ENCODE assay signal across 8 mouse cellular contexts in the genomic region with DNA sequence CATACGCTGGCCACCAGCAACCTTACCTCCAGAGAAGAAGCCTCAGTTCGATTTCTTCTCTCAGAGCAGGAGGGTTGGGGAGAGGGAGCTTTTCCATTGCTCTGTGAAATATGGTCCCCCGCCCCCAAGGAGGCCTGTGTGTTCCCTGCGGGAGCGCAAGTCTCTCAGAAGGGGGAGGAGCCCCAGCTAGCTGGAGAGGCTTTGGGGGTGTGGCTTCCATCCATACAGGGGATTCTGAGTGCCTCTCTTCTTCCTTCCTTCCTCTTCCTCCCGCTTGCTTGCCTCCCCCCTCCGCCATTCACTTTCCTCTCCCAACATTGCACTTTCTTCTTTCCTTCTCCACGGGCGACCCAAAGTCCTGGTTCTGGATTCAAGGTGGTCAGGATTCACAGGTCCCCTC.
DNase-seq lines count a peak whose midpoint lies in the region; ATAC-seq and TF ChIP-seq lines count a peak whose summit lies in the region.

No protein-coding gene starts in this region.

- no peak overlapping the region for H3K27ac ChIP-seq in forebrain, embryonic 16.5 days (ENCODE audit: low read length)
- H3K27ac ChIP-seq in kidney, embryonic 16.5 days (ENCODE audit: low read length): no peak overlapping the region

- H3K4me1 ChIP-seq in E14TG2a.4 (replicated peaks; ENCODE audit: low read depth, low read length): peaks cover 11% of the 10 kb centered on the region
- H3K4me1 ChIP-seq in forebrain, embryonic 16.5 days (replicated peaks; ENCODE audit: control insufficient read depth, insufficient read depth, low read length): peaks cover 10% of the 10 kb centered on the region
- H3K4me1 ChIP-seq in kidney, embryonic 16.5 days (ENCODE audit: insufficient read depth, low read length): peaks cover 14% of the 10 kb centered on the region

- ATAC-seq in forebrain, embryonic 16.5 days: peak; percentile 52
- ATAC-seq in kidney, embryonic 16.5 days (ENCODE audit: low FRiP score, low TSS enrichment): peak; percentile 16; the same call in 1 of the 2 replicates
- no peak for ATAC-seq in monocyte, adult 5-6 weeks (replicated peaks; ENCODE audit: insufficient number of reproducible peaks, low FRiP score, low TSS enrichment, poor library complexity, severe bottlenecking)

- no peak for TF ChIP-seq CTCF in E14TG2a.4 (conservative IDR thresholded peaks at IDR 0.05; ENCODE audit: low read length)

- H3K4me2 ChIP-seq in forebrain, embryonic 16.5 days (ENCODE audit: low read length): peak overlapping the region; percentile 5; the same call in 1 of the 2 replicates
- H3K4me2 ChIP-seq in kidney, embryonic 16.5 days (replicated peaks; ENCODE audit: low read depth, low read length): no peak overlapping the region

- DNase-seq in gastrocnemius, postnatal 14 days: peak; percentile 11
- no peak for DNase-seq in gastrocnemius, adult 18-20 months (ENCODE audit: low spot score)
- DNase-seq in retina, embryonic 14.5 days (ENCODE audit: low spot score): peak; percentile 53
- DNase-seq in Muller cell, postnatal 12 days (ENCODE audit: inconsistent ontology term): no peak

- no peaks in the 10 kb centered on the region for H3K36me3 ChIP-seq in E14TG2a.4 (ENCODE audit: insufficient read depth, low read length)
- no peaks in the 10 kb centered on the region for H3K36me3 ChIP-seq in forebrain, embryonic 16.5 days (ENCODE audit: control insufficient read depth, insufficient read depth)
- peaks cover 41% of the 10 kb centered on the region for H3K36me3 ChIP-seq in kidney, embryonic 16.5 days (ENCODE audit: insufficient read depth, low read length)

- 0 out of 2 replicates have a peak overlapping the region, but pooled peaks have one; percentile 17 for H3K4me3 ChIP-seq in E14TG2a.4 (replicated peaks; ENCODE audit: low read length)
- H3K4me3 ChIP-seq in forebrain, embryonic 16.5 days (replicated peaks; ENCODE audit: low read length): no peak overlapping the region
- no peak overlapping the region for H3K4me3 ChIP-seq in kidney, embryonic 16.5 days (ENCODE audit: low read length)

- intact Hi-C loops in gastrocnemius, postnatal 14 days (cut with DNase I; ENCODE audit: low total_unique reads): no loop called here

- H3K27me3 ChIP-seq in E14TG2a.4 (ENCODE audit: insufficient read depth, low read length): peaks cover 14% of the 10 kb centered on the region
- H3K27me3 ChIP-seq in forebrain, embryonic 16.5 days (replicated peaks; ENCODE audit: control insufficient read depth, insufficient read depth, low read length): no peaks in the 10 kb centered on the region
- H3K27me3 ChIP-seq in kidney, embryonic 16.5 days (ENCODE audit: insufficient read depth, low read length): no peaks in the 10 kb centered on the region

- H3K9me3 ChIP-seq in E14TG2a.4 (ENCODE audit: low read length): no peaks in the 10 kb centered on the region
- no peaks in the 10 kb centered on the region for H3K9me3 ChIP-seq in forebrain, embryonic 16.5 days (ENCODE audit: control insufficient read depth, low read length)
- H3K9me3 ChIP-seq in kidney, embryonic 16.5 days (ENCODE audit: low read length): no peaks in the 10 kb centered on the region

- no peak overlapping the region for H3K9ac ChIP-seq in forebrain, embryonic 16.5 days (replicated peaks; ENCODE audit: low read depth, low read length)
- H3K9ac ChIP-seq in kidney, embryonic 16.5 days (replicated peaks; ENCODE audit: low read length): no peak overlapping the region

- 29% methylated on average over 9 of the region's 9 CpGs for whole genome bisulfite sequencing in forebrain, embryonic 16.5 days
- WGBS in kidney, embryonic 16.5 days: 28% methylated on average over 9 of the region's 9 CpGs

Comparison
In these comparisons a context has a peak if more than half of its experiments do, and no peak if none do; other contexts are left out.
1. DNase-seq: peak in gastrocnemius, postnatal 14 days (single experiment) and retina, embryonic 14.5 days (single experiment); none in gastrocnemius, adult 18-20 months (single experiment) and Muller cell, postnatal 12 days (single experiment).